Mouse (Mus musculus) stomach, postnatal 0 days (tissue): ENCODE data around the gene Zfp740. TPM values are rescaled to one million over a fixed set of nuclear protein-coding genes. Genes with fewer than 3 reads are reported as not detected.

Source experiments
- ATAC-seq: fragments of 200-750 bp; cut with Nextera tagmentation; 2 replicates; pipeline ENCODE4 v1.8.0; 2017; ENCODE audit not compliant: low FRiP score, low TSS enrichment
- DNase-seq: peaks from one replicate; pipeline ENCODE4 v3.0.0-alpha.2; 2016; ENCODE audit warnings: low spot score
- H3K27ac ChIP-seq: fragments of 300-500 bp; sonication (generic); replicated peaks from 2 replicates; pipeline ENCODE4 v1.5.1; 2014; ENCODE audit warnings: mild to moderate bottlenecking, control low read depth
- H3K27me3 ChIP-seq: fragments of 300-500 bp; sonication (generic); 2 replicates; pipeline ENCODE4 v1.6.1; 2014; ENCODE audit warnings: low read length; ENCODE audit not compliant: control insufficient read depth, insufficient read depth
- H3K36me3 ChIP-seq: fragments of 300-500 bp; sonication (generic); 2 replicates; pipeline ENCODE4 v1.6.1; 2014; ENCODE audit warnings: low read length, mixed read lengths; ENCODE audit not compliant: control insufficient read depth, insufficient read depth
- H3K4me1 ChIP-seq: fragments of 300-500 bp; sonication (generic); replicated peaks from 2 replicates; pipeline ENCODE4 v1.6.1; 2014; ENCODE audit warnings: antibody characterized with exemption; ENCODE audit not compliant: control insufficient read depth, insufficient read depth
- H3K4me2 ChIP-seq: fragments of 300-500 bp; sonication (generic); replicated peaks from 2 replicates; pipeline ENCODE4 v1.6.1; 2014; ENCODE audit warnings: low read depth, mild to moderate bottlenecking, control low read depth, moderate library complexity
- H3K4me3 ChIP-seq: fragments of 300-500 bp; sonication (generic); 2 replicates; pipeline ENCODE4 v1.5.1; 2014; ENCODE audit warnings: low read depth, low read length, control low read depth
- H3K9ac ChIP-seq: fragments of 300-500 bp; sonication (generic); 2 replicates; pipeline ENCODE4 v1.6.1; 2014; ENCODE audit warnings: mild to moderate bottlenecking, low read length, control low read depth, mixed read lengths
- H3K9me3 ChIP-seq: fragments of 300-500 bp; sonication (generic); 2 replicates; pipeline ENCODE4 v1.6.1; 2016; ENCODE audit warnings: low read length; ENCODE audit not compliant: control insufficient read depth
- CTCF ChIP-seq: IDR thresholded peaks from 2 replicates; pipeline ENCODE4 v1.5.1; 2016; ENCODE audit warnings: antibody characterized with exemption, low read depth, mild to moderate bottlenecking, moderate library complexity
- EP300 ChIP-seq: optimal IDR thresholded peaks from 2 replicates; pipeline ENCODE3; 2016; ENCODE audit warnings: antibody characterized with exemption
- WGBS: fragments of 180-500 bp; shearing (Covaris S2); extraction: QIAGEN DNeasy Blood & Tissue Kit; methylation state at CpG from one replicate; pipeline ENCODE4 v1.1.7; 2014; 5-methylcytosine and 5-hydroxymethylcytosine counted together
- polyA plus RNA-seq: library from polyadenylated mRNA; unstranded; fragments of >200 nt; fragmentation: Nextera tagmentation; extraction: Ambion mirVana; gene quantifications from 2 replicates; pipeline ENCODE4 v1.2.1, GENCODE M21; 2015

Zfp740 gene
- polyA plus RNA-seq, 1 experiment from 2014 or later: 20.2 TPM

- Histone ChIP-seq H3K36me3 (peaks cover 6% of the 10 kb centered on the region; the same call in 1 of the 2 replicates), H3K4me1 (peaks cover 10% of the 10 kb centered on the region), H3K27me3 (no peaks in the 10 kb centered on the region), H3K9me3 (no peaks in the 10 kb centered on the region), H3K27ac (peak overlapping the region; percentile 78), H3K4me2 (peak overlapping the region; percentile 93; the same call in 1 of the 2 replicates), H3K9ac (peak overlapping the region; percentile 27), H3K4me3 (no peak overlapping the region)
- ATAC-seq (no peak), DNase-seq (no peak)
- 50% methylated on average over 12 of the region's 12 CpGs for WGBS
- TF ChIP-seq EP300 (no peak), CTCF (no peak)
These were observed 39.6 kb downstream of the Zfp740 start for GRCm38 (mm10) chr15:102242404-102243228.

GRCm38 (mm10) chr15:102243229-102244190 lies 40.5 kb downstream of the Zfp740 start:
- no peak; the same call in 1 of the 2 replicates for TF ChIP-seq CTCF
- no peak for TF ChIP-seq EP300
- ATAC-seq (peak; percentile 30; the same call in 1 of the 2 replicates), DNase-seq (peak; percentile 89)
- Histone ChIP-seq H3K27ac (peak overlapping the region; percentile 78), H3K4me3 (peak overlapping the region; percentile 66; the same call in 1 of the 2 replicates), H3K4me2 (peak overlapping the region; percentile 93), H3K4me1 (peaks cover 10% of the 10 kb centered on the region), H3K9ac (peak overlapping the region; percentile 45), H3K36me3 (peaks cover 6% of the 10 kb centered on the region; the same call in 1 of the 2 replicates), H3K9me3 (no peaks in the 10 kb centered on the region), H3K27me3 (no peaks in the 10 kb centered on the region)
- WGBS: 23% methylated on average over 22 of the region's 22 CpGs

- WGBS: 9% methylated on average over 19 of the region's 19 CpGs
- Histone ChIP-seq H3K27ac (peak overlapping the region; percentile 99), H3K4me1 (peaks cover 16% of the 10 kb centered on the region), H3K27me3 (no peaks in the 10 kb centered on the region), H3K4me3 (peak overlapping the region; percentile 66), H3K4me2 (peak overlapping the region; percentile 93), H3K9ac (peak overlapping the region; percentile 70), H3K36me3 (peaks cover 4% of the 10 kb centered on the region; the same call in 1 of the 2 replicates), H3K9me3 (no peaks in the 10 kb centered on the region)
- TF ChIP-seq EP300 (no peak), CTCF (no peak)
- ATAC-seq: no peak
- DNase-seq: no peak
These were observed 41.5 kb downstream of the Zfp740 start for GRCm38 (mm10) chr15:102244306-102245191.

DNA sequence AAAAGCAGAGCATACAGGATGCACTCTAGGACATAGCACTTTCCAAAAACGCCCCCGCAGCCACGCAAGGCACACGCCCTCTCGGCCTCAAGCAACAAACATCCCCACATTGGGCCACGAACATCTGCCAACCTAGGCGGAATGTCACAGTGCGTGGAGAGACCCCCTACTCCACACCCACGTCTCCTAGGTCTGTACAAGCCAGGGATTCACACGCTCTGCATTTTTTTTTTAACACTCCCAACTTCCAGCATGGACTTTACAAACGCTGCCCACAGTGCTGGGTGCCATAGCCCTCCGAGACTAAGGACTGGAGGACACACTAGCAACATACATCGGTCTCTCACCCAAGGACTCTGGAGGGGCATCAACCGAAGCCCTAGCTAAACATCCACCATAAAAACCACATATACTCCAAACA lies 42.4 kb downstream of the Zfp740 start:
- Histone ChIP-seq H3K4me3 (peak overlapping the region; percentile 66), H3K4me2 (peak overlapping the region; percentile 93), H3K4me1 (peaks cover 22% of the 10 kb centered on the region), H3K9ac (peak overlapping the region; percentile 70), H3K9me3 (no peaks in the 10 kb centered on the region), H3K27me3 (no peaks in the 10 kb centered on the region), H3K27ac (peak overlapping the region; percentile 99), H3K36me3 (peaks cover 3% of the 10 kb centered on the region; the same call in 1 of the 2 replicates)
- WGBS: 5% methylated on average over 14 of the region's 14 CpGs
- DNase-seq (no peak), ATAC-seq (no peak)
- TF ChIP-seq CTCF (no peak), EP300 (no peak)
